Mouse (Mus musculus) brown adipose tissue, adult 24 weeks (tissue): ENCODE results near the gene Mrps14. TPM values are rescaled to one million over a fixed set of nuclear protein-coding genes. Genes with fewer than 3 reads are reported as not detected.

Experiments
- H3K27ac ChIP-seq: fragments of 200-500 bp; replicated peaks from 2 replicates; pipeline ENCODE4 v1.5.1; 2012; ENCODE audit warnings: low read depth, mild to moderate bottlenecking, low read length
- H3K4me1 ChIP-seq: fragments of 200-500 bp; 2 replicates; pipeline ENCODE4 v1.6.1; 2012; ENCODE audit warnings: low read length, mixed read lengths; ENCODE audit not compliant: control insufficient read depth, insufficient read depth, insufficient read length
- H3K4me3 ChIP-seq: fragments of 200-500 bp; 2 replicates; pipeline ENCODE4 v1.5.1; 2012; ENCODE audit warnings: low read depth, mild to moderate bottlenecking, low read length, moderate library complexity; ENCODE audit not compliant: insufficient read depth
- polyA plus RNA-seq: library from polyadenylated mRNA; stranded (reverse); fragments of >200 nt; gene quantifications from 2 replicates; pipeline ENCODE4 v1.2.4, GENCODE M21; 2012; ENCODE audit not compliant: missing spikeins, insufficient read depth, insufficient read length

Mrps14 gene
- 200 and 252 TPM in 2 replicates for polyA plus RNA-seq

DNA sequence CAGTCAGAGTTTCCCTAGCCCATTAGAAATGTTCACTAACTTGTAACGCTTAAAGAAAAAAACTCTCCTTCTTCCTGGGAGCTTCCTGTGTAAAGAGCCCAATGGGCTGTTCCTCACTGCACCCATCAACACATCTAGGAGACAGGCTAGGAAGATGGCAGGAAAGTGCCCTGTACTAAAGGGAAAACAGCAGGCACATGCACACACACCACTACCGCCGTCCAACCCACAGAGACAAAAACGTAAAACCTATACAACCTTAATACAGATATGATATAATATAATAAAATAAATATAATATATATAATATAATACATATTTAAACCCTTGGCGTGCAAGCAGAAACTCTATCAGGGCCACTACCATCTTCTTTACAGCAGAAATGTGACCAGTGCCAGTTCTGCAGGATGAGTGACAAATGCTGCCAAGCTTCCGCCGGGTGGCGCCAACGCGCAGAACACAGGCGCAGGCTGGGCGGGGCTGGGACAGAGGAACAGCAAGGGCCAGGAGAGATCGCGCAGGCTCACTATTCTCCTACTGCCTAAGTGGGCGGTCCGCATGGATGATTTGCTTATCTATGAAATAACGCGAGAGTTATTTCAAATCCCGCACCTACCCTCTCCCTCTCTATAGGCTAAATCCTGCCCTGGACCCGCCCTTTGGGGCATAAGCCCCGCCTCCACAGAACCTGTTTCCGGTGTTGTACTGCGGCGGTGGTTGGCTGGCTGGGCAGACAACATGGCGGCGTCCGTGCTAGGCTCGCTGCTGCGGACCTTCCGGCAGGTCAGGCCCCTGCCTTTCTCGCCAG lies at the start of gene Mrps14:
Gene Mrps14 (plus strand): TSS at position 687 of the 808 bp plus-strand sequence.
- Histone ChIP-seq H3K4me1 (no peaks in the 10 kb centered on the region; the same call in 1 of the 2 replicates), H3K4me3 (peak within 1 kb of the TSS; percentile 84), H3K27ac (peak within 1 kb of the TSS; percentile 83)

- H3K4me3 ChIP-seq = no peak overlapping the region
Observed at GRCm38 (mm10) chr1:160145606-160146005, 49.4 kb upstream of the Mrps14 start.

GRCm38 (mm10) chr1:160147274-160147673 lies 47.7 kb upstream of the Mrps14 start:
- Histone ChIP-seq H3K4me1 (no peaks in the 10 kb centered on the region), H3K4me3 (no peak overlapping the region), H3K27ac (no peak overlapping the region)

More at GRCm38 (mm10) chr1:160145606-160146005, 49.4 kb upstream of the Mrps14 start:
- Histone ChIP-seq H3K27ac (no peak overlapping the region), H3K4me1 (no peaks in the 10 kb centered on the region)

GRCm38 (mm10) chr1:160149291-160149906 lies 45.6 kb upstream of the Mrps14 start:
- Histone ChIP-seq H3K27ac (no peak overlapping the region), H3K4me1 (no peaks in the 10 kb centered on the region), H3K4me3 (no peak overlapping the region)

DNA sequence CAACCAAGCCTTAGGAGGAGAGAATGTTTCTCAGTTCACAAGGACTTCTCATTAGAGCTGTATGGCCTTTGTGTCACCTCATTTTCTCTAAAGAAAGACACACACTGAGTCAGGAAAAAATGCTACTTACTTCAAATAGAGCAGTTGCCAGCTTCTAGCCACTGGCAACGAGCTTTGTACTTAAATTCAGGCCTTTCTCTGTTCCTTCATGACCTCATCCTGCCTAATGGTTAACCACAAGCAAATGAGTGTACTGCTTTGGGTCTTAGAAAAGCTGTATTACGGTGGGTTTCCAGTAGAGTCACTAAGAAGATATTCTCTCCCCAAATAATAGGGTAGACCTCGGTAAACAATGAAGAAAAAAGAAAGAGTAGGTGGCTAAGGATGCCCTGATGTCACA lies 44.3 kb upstream of the Mrps14 start:
- Histone ChIP-seq H3K4me1 (no peaks in the 10 kb centered on the region), H3K27ac (no peak overlapping the region), H3K4me3 (no peak overlapping the region)

GRCm38 (mm10) chr1:160153480-160153879 lies 41.5 kb upstream of the Mrps14 start, which contains the start of gene Tnn:
Tnn (minus strand) TSS chr1:160153580.
- H3K27ac ChIP-seq = no peak within 1 kb of the TSS
- no peaks in the 10 kb centered on the region for H3K4me1 ChIP-seq
- no peak within 1 kb of the TSS for H3K4me3 ChIP-seq

- Histone ChIP-seq H3K4me1 (no peaks in the 10 kb centered on the region), H3K27ac (no peak overlapping the region), H3K4me3 (no peak overlapping the region)
Observed at GRCm38 (mm10) chr1:160158190-160158589, 36.8 kb upstream of the Mrps14 start.

DNA sequence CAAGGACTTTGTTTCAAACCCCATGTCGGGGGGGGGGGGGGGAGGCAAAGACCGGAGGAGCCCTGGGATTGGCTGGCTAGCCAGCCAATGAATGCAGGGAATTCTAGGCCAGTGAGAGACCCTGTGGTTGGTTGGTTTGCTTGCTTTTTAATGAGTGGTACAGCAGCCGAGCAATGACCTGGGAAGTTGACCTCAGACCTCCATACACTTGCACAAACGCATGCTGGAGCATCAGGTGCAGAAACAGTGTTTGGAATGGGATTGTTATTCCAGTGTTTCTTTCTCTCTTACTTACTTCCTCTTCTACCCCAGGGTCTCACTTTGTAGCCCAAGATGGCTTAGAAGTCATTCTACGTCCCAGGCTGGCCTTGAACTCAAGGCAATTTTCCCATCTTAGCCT lies 28.4 kb upstream of the Mrps14 start:
- no peak overlapping the region for H3K27ac ChIP-seq
- H3K4me3 ChIP-seq = no peak overlapping the region

GRCm38 (mm10) chr1:160176903-160177302 lies 18.1 kb upstream of the Mrps14 start:
- no peak overlapping the region for H3K27ac ChIP-seq
- H3K4me3 ChIP-seq = no peak overlapping the region
- no peaks in the 10 kb centered on the region for H3K4me1 ChIP-seq

More for the DNA sequence above, 28.4 kb upstream of the Mrps14 start:
- no peaks in the 10 kb centered on the region for H3K4me1 ChIP-seq

DNA sequence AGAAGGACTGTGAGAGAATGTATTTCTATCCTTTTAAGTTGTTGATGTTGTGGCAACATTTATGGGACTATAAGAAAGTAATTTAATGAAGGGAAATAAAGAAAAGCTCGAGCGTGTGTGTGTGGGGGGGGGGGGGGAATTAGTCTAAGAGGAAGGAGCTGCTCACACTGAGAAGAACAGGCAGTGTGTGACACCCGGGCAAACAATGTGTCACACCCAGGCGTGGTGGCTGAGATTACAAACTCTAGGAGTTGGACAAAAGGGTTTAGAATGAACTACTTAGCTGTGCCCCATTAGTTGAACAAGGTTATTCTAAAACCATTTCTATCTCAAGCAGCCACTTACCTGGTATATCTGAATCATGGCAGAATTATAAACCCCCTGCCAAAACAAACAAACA lies 13.8 kb upstream of the Mrps14 start:
- H3K4me3 ChIP-seq = no peak overlapping the region
- H3K4me1 ChIP-seq = no peaks in the 10 kb centered on the region
- H3K27ac ChIP-seq = no peak overlapping the region

DNA sequence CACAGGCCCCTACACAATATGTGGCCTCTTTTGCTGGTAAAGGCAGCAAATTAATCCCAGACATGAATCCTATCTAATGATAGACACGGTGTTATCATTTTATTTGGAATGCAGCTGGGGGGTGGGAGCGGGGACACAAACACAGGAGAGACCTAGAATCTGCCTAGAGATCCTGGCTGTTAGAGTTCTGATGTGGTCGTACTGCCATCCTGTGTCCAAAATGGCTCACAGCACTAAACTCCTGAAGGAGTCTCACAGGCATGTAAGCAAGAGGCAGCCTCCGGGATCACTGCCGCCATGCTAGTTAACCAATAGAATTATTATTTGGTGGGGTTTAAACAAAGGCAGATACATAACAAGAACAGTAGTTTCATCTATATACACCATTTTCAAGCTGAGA lies 10.5 kb upstream of the Mrps14 start:
- Histone ChIP-seq H3K4me3 (no peak overlapping the region), H3K27ac (no peak overlapping the region), H3K4me1 (no peaks in the 10 kb centered on the region)

GRCm38 (mm10) chr1:160195337-160195663 lies 285 bp downstream of the Mrps14 start:
- Histone ChIP-seq H3K4me1 (no peaks in the 10 kb centered on the region; the same call in 1 of the 2 replicates), H3K4me3 (peak overlapping the region; percentile 84), H3K27ac (peak overlapping the region; percentile 83)

- H3K4me1 ChIP-seq = no peaks in the 10 kb centered on the region
- H3K4me3 ChIP-seq = no peak overlapping the region
- no peak overlapping the region for H3K27ac ChIP-seq
Observed at GRCm38 (mm10) chr1:160205486-160205885, 10.5 kb downstream of the Mrps14 start.

DNA sequence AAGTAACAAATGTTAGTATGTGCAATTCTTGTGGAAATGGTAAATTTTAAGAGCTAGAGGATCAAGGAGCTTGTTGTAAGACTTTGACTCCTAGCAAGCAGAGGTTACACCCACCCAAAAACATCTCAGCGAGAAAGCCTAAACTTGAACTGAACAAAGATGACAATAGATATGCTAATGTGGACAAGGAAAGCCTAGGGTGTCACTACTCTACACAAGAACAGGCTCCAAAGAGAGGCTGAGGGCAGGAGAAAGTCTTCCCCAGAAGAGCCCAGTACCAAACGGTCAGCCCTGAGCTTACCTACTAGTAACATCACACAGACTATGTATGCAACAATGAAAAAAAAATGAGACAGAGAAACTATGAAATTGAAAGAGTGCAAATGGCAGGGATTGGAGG lies 14.8 kb downstream of the Mrps14 start:
- Histone ChIP-seq H3K4me3 (no peak overlapping the region), H3K4me1 (peaks cover 4% of the 10 kb centered on the region; the same call in 1 of the 2 replicates), H3K27ac (no peak overlapping the region)

DNA sequence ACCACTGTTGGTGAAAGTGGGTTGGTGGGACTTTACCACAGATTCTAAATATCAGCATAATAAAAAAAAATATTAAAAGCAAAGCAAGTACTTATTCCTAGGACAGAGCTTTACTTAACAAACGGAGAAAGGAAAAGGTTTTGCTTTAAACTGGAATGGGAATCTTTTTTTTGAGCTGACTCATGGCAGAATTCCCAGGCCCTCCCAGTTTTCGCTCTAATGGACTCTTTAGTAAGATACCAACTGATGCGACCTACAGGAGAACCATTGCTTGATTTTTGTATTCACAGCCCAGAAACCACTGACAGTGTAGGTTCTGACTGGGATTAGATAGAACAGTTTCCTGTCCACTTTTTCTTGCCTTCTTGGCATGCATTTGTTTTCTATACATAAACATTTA lies 15.6 kb downstream of the Mrps14 start:
- Histone ChIP-seq H3K27ac (no peak overlapping the region), H3K4me3 (no peak overlapping the region), H3K4me1 (peaks cover 4% of the 10 kb centered on the region; the same call in 1 of the 2 replicates)
